Mouse (Mus musculus): ENCODE measurements around the gene Mrpl11. TPM values are rescaled to one million over a fixed set of nuclear protein-coding genes. Genes with fewer than 3 reads are reported as not detected.

The Mrpl11 gene
- polyA plus RNA-seq (2015; fragmentation: Nextera tagmentation; extraction: Ambion mirVana): 136 and 156 TPM in 2 replicates

GRCm38 (mm10) chr19:4961928-4962601, at the start of gene Mrpl11:
Gene Mrpl11, plus strand, starts transcription at chr19:4962147.

GRCm38 (mm10) chr19:4927904-4928531, 33.9 kb upstream of the Mrpl11 start, which contains the start of gene Dpp3:
Gene Dpp3, minus strand, starts transcription at chr19:4928287.

GRCm38 (mm10) chr19:4942551-4943252, 19.2 kb upstream of the Mrpl11 start, which contains the start of gene Peli3:
Gene Peli3, minus strand, starts transcription at chr19:4943127.

GRCm38 (mm10) chr19:4990256-4990625, 28.3 kb downstream of the Mrpl11 start, which contains the start of gene Npas4:
Gene Npas4, minus strand, starts transcription at chr19:4990316.

Other genes with a start within 250 kb of the Mrpl11 start
- gene Rbm4b, start 205.7 kb upstream of the Mrpl11 start, polyA plus RNA-seq (2015; fragmentation: Nextera tagmentation; extraction: Ambion mirVana): 28.0 and 39.4 TPM in 2 replicates
- 18.8 and 24.5 TPM in 2 replicates for gene Rbm4, start 168.2 kb upstream of the Mrpl11 start, polyA plus RNA-seq (2015; fragmentation: Nextera tagmentation; extraction: Ambion mirVana)
- gene Gm21992, start 150.5 kb upstream of the Mrpl11 start, polyA plus RNA-seq (2015; fragmentation: Nextera tagmentation; extraction: Ambion mirVana): 13.2 and 19.4 TPM in 2 replicates
- gene Rbm14, start 150.5 kb upstream of the Mrpl11 start, polyA plus RNA-seq (2015; fragmentation: Nextera tagmentation; extraction: Ambion mirVana): 19.3 and 22.3 TPM in 2 replicates
- gene Ccs, start 122.8 kb upstream of the Mrpl11 start, polyA plus RNA-seq (2015; fragmentation: Nextera tagmentation; extraction: Ambion mirVana): 79.9 and 127 TPM in 2 replicates
- gene Ccdc87, start 122.8 kb upstream of the Mrpl11 start, polyA plus RNA-seq (2015; fragmentation: Nextera tagmentation; extraction: Ambion mirVana): 0.08 and 0.10 TPM in 2 replicates
- gene Ctsf, start 107.0 kb upstream of the Mrpl11 start, polyA plus RNA-seq (2015; fragmentation: Nextera tagmentation; extraction: Ambion mirVana): 192 and 458 TPM in 2 replicates
- gene Actn3, start 84.2 kb upstream of the Mrpl11 start, polyA plus RNA-seq (2015; fragmentation: Nextera tagmentation; extraction: Ambion mirVana): 2.4 and 3.2 TPM in 2 replicates
- gene Zdhhc24, start 83.5 kb upstream of the Mrpl11 start, polyA plus RNA-seq (2015; fragmentation: Nextera tagmentation; extraction: Ambion mirVana): 12.5 and 14.8 TPM in 2 replicates
- 3.5 and 4.2 TPM in 2 replicates for gene Bbs1, start 55.5 kb upstream of the Mrpl11 start, polyA plus RNA-seq (2015; fragmentation: Nextera tagmentation; extraction: Ambion mirVana)
- gene Dpp3, start 33.9 kb upstream of the Mrpl11 start, polyA plus RNA-seq (2015; fragmentation: Nextera tagmentation; extraction: Ambion mirVana): 63.8 and 106 TPM in 2 replicates
- 1.9 and 2.9 TPM in 2 replicates for gene Peli3, start 19.0 kb upstream of the Mrpl11 start, polyA plus RNA-seq (2015; fragmentation: Nextera tagmentation; extraction: Ambion mirVana)
- 0.07 TPM in 1 of 2 replicates, not detected in the other for gene Npas4, start 28.2 kb downstream of the Mrpl11 start, polyA plus RNA-seq (2015; fragmentation: Nextera tagmentation; extraction: Ambion mirVana)
- 0.57 and 1.9 TPM in 2 replicates for gene Slc29a2, start 61.7 kb downstream of the Mrpl11 start, polyA plus RNA-seq (2015; fragmentation: Nextera tagmentation; extraction: Ambion mirVana)
- 45.2 and 51.4 TPM in 2 replicates for gene B4gat1, start 76.7 kb downstream of the Mrpl11 start, polyA plus RNA-seq (2015; fragmentation: Nextera tagmentation; extraction: Ambion mirVana)
- 0.20 and 1.6 TPM in 2 replicates for gene AC124502.3, start 76.7 kb downstream of the Mrpl11 start, polyA plus RNA-seq (2015; fragmentation: Nextera tagmentation; extraction: Ambion mirVana)
- gene Brms1, start 79.2 kb downstream of the Mrpl11 start, polyA plus RNA-seq (2015; fragmentation: Nextera tagmentation; extraction: Ambion mirVana): 36.1 and 44.9 TPM in 2 replicates
- gene Rin1, start 88.3 kb downstream of the Mrpl11 start, polyA plus RNA-seq (2015; fragmentation: Nextera tagmentation; extraction: Ambion mirVana): 1.1 and 1.5 TPM in 2 replicates
- gene Cd248, start 105.9 kb downstream of the Mrpl11 start, polyA plus RNA-seq (2015; fragmentation: Nextera tagmentation; extraction: Ambion mirVana): 79.7 and 120 TPM in 2 replicates
- gene Tmem151a, start 123.4 kb downstream of the Mrpl11 start, polyA plus RNA-seq (2015; fragmentation: Nextera tagmentation; extraction: Ambion mirVana): 6.4 and 9.5 TPM in 2 replicates
- 83.2 and 106 TPM in 2 replicates for gene Yif1a, start 126.4 kb downstream of the Mrpl11 start, polyA plus RNA-seq (2015; fragmentation: Nextera tagmentation; extraction: Ambion mirVana)
- gene Cnih2, start 136.4 kb downstream of the Mrpl11 start, polyA plus RNA-seq (2015; fragmentation: Nextera tagmentation; extraction: Ambion mirVana): 19.6 and 30.8 TPM in 2 replicates
- 213 and 238 TPM in 2 replicates for gene Rab1b, start 144.9 kb downstream of the Mrpl11 start, polyA plus RNA-seq (2015; fragmentation: Nextera tagmentation; extraction: Ambion mirVana)
- 14.0 and 16.2 TPM in 2 replicates for gene Klc2, start 156.4 kb downstream of the Mrpl11 start, polyA plus RNA-seq (2015; fragmentation: Nextera tagmentation; extraction: Ambion mirVana)